Mouse (Mus musculus) kidney, adult 2 months (tissue): ENCODE data around the gene Nt5c2.

ENCODE experiments used
- CTCF ChIP-seq: fragments of 200-500 bp; conservative IDR thresholded peaks from 2 replicates; pipeline ENCODE4 v1.5.1; 2011; ENCODE audit warnings: low read depth, mild to moderate bottlenecking, control low read depth, low read length, moderate library complexity, mixed read lengths; ENCODE audit not compliant: insufficient read depth, insufficient read length
- POLR2A ChIP-seq: fragments of 200-500 bp; IDR thresholded peaks from one replicate; pipeline ENCODE4 v1.6.1; 2011; ENCODE audit warnings: low read depth, low read length, control low read depth

DNA sequence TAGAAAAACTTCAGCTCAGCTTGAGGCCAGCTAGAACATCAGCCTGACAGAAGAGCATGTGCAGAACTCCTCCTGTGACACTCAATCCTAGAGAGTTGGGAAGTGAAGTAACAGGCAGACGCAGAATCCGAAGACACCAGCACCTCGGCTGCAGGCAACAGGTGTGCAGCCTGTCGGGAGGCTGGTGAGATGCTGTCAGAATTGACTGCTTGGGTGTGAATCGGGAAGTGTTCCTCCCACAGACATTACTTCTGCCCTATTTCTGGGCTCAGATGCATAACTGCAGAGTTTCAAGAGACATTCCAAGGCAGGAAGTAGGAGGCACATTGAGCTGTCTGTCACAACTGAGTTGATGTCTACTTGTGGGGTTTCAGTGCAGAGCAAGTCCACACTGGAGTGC lies 180.7 kb downstream of the Nt5c2 start:
- TF ChIP-seq POLR2A (no peak), CTCF (no peak)
